Mouse (Mus musculus) thymus, postnatal 36 days (tissue): ENCODE measurements around the gene Saal1.
"Not testable (repeated sequence)": the region's sequence is repeated elsewhere in the genome, so short reads cannot be mapped to it uniquely, and the experiment has no call there.

ENCODE experiments used
- DNase-seq, 2 experiments: peaks; one replicate each; pipeline ENCODE4 v3.0.0; 2022; ENCODE audit warnings: mixed read lengths in 2 of 2

Gene Saal1

DNA sequence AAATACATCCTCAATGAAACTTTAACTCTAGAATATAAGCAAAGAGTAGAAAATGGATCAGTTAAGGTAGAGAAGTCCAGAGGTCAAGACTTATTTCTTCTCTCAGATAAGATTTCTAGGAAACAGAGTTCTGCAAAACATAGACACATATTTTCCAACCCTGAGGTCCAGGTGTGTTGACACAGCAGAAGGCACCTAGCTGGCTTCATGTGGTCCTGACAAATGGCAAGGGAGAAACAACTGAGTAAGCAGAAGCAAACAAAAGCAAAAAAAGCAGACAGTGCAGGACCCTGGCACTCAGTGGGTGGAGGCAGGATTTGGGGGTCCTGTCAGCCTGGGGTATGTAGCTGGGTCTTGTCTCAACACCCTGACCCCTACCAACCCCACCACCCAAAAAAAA lies 29.7 kb downstream of the Saal1 start:
- no peak for DNase-seq

DNA sequence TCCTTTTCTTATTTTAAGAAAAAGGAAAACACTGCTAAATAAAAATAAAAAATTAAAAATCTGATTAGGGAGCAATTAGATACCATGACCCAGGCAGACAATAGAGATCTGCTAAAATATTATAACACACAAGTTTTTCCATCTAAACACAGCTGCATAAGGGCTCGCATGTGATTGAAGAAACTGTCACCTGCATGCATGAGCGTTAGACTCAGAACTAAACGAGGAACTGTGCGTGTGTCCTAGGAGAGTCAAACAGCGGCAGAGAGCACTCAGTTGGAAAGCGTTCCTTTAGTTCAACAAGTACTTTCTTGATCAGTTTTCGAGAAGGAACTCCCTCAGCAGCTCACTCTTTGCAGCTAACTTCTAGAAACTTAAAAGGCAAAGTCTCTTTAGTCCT lies 31.4 kb downstream of the Saal1 start:
- DNase-seq = not testable (repeated sequence)

DNA sequence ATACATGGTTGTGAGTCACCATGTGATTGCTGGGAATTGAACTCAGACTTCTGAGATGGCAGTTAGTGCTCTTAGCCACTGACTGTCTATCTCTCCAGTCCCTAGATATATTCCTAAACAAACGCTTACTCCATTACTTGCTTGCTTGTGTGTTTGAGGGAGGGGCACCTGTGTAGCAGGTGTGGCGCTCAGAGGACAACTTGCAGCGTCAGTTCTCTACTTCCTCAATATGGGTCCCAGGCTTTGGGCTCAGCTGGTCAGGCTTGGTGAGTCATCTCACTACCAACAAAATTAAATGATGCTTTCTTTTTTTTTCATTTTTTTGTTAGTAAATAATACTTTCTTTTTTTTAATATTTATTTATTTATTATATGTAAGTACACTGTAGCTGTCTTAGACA lies 32.1 kb downstream of the Saal1 start:
- no peak for DNase-seq

DNA sequence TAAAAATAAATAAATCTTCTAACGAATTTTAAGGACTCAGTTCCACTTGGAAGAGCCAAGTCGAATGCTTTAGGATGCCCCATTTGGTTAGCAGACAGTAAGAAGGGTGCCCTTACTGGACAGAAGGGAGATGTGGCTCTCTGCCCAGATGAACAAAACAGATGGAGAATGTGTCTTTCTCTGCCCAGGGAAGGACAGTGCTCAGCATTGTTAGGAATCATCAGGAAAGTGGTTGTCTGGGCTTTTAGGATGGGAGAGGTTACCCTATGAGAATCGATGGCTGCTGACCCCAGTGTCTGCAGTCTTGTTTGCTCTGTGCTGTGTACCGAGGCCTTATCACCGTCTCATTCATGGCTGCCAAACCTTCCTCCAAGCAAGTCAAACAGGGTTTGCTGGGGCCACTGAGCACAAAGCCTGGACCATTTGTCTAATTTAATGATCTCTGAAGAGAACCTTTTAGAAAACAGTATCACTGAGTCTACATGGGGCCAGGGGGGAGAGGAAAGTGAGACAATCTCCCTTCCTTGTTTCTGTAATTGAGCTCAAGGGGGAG lies 33.6 kb downstream of the Saal1 start:
- no peak for DNase-seq

DNA sequence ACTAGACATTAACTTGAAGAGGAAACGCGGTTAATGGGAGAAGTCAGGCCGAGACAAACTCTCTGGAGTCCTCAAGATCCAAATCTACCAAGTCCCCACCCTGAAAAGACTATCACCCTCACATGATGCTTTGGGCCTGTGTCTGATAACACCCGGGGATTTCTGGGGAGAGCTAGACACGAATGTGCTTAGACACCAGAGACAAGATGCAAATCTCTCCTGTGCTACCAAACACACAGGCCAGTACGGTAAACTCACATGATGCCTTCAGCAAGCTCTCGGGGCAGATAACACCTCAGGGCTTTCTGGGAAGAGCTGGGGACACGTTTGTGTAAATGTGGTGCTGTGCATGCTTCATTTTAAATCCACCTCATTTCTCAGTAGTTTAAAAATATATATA lies 34.6 kb downstream of the Saal1 start:
- no peak for DNase-seq

DNA sequence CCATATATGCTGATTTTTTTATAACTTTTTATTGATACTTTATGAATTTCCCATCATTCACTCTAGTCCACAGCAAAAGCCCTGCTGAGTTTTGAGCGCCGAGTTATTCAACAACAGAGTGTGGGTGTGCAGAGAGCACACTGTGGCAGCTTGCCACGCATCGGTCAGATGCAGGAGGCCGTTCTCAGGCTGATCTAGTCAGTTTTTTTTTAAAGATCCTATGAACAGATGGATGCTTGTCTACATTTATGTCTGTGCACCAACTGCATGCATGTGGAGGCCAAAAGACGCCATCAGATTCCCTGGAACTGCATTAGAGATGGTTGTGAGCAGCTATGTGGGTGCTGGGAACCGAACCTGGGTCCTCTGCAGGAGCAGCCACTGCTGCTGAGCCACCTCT lies 35.4 kb downstream of the Saal1 start:
- DNase-seq = no peak

DNA sequence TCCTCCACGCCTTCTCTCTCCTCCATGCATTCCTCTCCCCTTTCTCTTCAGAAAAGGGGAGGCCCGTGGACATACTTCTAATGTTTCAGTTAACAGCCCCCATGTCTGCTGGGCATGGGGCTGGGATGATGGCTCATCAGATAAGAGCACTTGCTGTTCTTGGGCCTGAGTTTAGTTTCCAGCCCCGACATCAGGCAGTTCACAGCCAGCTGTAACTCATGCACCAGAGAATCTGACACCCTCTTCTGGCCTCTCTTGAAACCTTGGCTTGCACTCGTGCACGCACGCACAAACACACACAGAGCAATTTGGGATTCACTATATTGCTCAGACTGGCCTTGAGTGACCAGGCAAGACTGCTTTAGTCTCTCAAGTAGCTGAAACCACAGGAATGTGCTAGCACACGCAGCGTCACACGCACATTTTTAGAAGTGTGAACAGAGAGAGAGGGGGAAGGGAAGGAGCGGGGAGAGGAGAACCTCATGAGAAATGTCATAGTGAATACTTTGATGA lies 38.3 kb downstream of the Saal1 start, which contains the start of gene Tph1:
Gene Tph1, minus strand, starts transcription at position 378 of the 513 bp plus-strand sequence.
- DNase-seq = no peak

DNA sequence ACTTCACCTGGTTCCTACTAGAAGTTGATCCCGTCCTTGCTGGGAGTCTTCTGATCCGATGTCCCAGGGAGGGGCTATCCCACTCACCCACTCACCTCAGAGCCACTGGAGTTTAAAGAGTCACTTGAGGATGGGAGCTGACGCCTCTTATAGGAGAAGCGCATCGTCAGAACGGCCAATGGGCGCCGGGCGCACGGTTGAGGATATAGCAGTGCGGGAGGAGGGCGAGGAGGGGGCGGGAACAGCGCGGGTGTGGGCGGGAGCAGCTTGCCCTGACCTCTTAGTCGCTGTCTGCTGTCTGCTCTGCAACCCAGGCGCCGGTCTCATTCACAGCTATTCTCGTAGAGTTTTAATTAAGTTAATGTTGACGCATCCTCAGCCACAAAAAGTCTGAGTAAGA lies 43.2 kb downstream of the Saal1 start:
- DNase-seq = peak in 1 of 2 experiments; percentile 8

DNA sequence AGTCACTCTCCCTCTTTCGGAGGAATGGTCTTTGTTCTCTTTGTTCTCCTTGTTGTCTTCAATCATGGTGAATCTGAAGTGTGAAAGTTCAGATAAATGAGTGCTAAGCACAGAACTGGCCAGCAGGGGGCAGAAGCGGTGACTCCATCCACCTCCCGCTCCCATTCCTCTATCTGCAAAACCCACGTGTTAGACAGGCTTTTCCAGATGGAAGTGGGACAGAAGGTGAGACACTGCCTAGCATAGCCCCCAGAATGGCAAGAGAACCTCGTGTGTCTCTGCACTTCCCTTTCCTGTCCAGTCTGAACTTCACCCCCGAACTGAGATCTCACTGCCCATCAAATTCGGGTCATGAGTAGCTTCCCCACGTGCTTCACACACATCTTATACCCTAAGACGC lies 45.2 kb downstream of the Saal1 start:
- DNase-seq = peak; percentile 10 to 25

DNA sequence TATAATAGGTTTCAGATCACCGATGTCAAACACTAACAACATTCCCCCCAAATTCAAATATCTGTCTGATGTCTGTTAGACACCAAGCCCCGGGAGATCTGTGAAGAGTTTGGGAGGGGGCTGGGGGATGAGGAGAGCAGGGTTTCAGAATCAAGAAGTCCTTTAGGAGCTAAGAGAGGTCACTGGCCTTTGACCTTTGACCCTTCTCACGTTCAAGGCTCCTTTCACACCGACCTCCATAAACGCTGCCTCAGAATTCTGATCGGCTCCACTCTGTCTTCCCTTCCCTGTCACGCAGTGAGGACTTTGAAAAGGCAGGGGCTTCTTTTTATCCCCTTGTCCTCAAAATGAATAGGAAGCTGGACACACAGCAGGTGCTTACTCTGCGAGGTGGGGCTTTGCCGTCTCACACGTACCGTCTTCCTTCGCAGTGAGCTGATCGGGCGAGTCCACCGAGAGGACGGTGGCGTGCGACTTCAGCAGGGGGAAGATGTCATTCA lies 48.8 kb downstream of the Saal1 start:
- DNase-seq = no peak

DNA sequence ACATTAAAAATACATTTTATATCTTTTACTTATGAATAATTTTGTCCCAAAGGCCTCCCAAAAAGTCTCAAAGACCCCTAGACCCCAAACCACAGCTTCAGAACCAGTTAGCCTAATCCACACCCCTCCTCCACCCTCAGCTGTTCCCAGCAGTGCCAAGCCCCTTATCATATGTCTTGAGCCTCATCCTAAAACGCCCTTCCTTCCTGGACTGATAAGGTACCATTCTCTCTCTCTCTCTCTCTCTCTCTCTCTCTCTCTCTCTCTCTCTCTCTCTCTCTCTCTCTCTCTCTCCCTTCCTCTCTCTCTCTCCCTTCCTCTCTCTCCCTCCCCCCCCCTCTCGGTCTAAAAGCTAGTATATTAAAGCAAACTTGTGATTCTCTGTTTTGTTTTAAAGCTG lies 58.2 kb downstream of the Saal1 start:
- no peak for DNase-seq

DNA sequence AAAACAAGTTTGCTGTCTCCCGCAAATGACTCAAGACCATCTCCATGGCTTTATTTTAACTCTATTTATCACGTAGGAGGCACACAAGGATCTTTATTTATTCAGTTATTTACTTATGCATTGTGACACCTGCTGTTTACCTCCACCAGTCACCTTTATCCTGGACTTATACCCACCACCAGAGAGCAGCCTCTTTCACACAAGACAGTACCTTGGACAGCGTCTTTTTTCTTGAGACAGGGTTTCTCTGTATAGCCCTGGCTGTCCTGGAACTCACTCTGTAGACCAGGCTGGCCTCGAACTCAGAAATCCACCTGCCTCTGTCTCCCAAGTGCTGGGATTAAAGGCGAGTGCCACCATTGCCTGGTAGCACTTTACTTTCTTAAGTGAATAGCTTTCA lies 60.2 kb downstream of the Saal1 start:
- DNase-seq = not testable (repeated sequence)

DNA sequence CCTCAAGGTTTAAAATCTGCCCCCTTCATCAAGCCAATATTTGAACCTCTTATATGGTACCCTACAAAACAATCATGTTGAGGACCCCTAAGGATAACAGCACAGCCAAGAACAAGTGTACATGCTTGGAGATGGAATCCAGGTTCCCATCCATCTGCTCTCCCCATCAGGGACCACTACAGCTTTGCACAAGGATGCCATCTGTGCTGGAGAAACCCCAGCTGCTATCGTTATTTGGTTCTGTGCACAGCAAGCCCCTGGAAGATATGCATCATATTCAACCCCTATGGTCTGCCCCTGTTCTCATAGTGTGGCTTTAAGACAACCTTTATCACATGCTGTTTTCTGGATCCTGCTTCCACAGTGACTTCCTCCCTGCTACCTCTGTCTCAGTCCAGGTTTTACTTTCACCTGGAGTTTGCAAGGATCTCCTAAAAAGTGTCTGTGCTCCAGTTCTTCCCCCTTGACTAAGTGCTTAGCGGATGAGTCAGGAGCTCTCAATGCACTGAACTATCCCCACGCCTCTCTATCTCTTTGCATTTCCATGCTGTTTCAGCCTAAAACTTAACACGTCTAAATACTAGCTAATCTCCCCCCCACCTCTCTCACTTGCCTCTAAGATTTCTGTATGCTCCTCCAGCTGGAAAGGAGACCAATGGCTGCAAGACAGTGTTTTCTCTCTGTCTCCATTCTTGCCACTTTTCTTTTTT lies 61.9 kb downstream of the Saal1 start:
- no peak for DNase-seq

DNA sequence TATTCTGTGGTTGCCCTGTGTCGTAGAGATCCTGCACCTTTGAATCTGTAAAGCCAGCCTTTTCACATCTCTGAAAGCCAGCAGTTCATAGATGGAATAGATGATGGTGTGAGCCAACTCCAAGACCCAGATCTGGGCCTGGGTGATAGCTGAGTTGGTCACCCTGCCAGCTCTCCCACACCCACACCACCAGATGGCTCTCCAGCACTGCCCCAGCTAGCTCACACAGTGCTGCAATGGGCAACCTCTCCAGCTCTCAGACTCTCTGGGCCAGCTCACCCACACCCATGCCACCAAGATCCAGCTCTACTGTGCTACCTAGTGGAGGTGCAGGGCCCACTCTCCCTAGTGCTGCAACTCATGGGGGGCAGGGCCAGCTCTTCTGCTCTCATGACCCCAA lies 67.3 kb downstream of the Saal1 start:
- DNase-seq = no peak

DNA sequence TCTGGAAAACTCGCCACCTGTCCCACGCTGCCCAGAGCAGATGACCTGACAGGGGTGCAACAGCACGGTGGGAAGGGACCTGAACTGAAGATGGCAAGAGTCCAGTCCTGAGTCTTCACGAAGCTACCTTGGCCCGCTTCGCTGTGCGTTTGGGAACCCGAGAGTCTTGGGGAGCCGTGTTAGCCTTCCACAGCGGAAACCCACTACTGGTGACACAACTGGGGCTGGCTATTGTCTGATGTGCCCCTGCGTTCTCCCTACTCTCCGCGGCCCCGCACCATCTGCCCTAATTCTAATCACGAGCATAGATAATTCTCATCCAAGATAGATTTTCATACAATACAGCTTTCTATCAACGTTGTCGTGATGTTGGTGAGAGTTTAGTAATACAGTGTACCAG lies 70.4 kb downstream of the Saal1 start:
- DNase-seq = no peak

DNA sequence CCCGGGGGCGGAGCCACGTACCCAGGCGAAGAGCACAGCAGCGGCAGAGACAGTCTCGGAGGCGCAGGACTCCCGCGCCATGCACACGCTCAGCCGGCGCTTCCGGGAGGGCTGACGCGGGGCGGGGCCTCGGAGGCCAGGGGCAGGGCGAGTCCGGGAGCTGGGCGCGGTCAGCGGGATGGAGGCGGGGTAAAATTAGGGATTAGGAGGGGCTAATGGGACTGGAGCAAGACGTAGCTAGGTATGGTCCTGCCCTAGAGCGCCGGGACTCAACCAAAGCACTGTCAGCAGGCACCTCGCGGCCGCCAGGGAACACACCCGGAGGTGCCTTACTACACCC lies 70.8 kb downstream of the Saal1 start, which contains the start of gene Sergef:
Gene Sergef, minus strand, starts transcription at position 116 of the 340 bp plus-strand sequence.
- DNase-seq = peak; percentile 88 to 91

DNA sequence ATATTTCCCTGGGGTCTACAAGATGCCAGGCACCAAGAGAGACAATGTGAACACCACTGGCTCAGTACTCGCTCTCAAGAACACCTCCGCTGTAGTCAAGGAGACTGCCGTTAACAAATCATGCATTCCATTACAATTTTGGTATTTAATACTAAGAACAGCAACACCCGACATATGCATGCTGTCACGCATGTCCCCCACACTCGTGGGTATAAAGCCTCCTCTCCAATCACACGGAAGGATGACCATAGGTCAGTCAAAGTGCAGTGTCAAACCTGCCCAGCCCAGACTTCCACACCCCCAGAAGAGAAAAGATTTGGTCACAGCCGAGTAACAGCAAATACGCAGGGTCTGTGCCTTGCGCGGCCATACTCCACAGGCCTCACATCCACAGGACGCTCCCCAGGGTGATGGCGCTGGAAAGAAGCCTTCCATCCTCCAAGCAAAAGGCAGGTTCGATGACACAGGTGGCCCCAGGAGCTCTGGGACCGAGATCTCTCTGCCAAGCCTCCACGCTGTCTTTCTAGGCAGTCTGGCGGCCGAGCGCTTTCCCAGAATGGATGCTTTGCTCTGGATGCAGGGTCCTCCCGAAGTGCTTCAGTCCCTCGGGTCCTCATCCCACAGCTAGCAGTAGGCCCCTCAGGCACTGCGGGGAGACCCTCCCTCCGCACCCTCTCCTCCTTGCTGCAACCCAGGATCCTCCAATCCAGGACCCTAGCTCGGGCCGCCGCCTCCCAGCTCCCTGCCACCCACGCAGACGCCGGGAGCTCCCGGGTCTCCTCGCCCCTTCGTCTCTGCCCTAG lies 71.4 kb downstream of the Saal1 start:
- no peak for DNase-seq
